In the genomic region with DNA sequence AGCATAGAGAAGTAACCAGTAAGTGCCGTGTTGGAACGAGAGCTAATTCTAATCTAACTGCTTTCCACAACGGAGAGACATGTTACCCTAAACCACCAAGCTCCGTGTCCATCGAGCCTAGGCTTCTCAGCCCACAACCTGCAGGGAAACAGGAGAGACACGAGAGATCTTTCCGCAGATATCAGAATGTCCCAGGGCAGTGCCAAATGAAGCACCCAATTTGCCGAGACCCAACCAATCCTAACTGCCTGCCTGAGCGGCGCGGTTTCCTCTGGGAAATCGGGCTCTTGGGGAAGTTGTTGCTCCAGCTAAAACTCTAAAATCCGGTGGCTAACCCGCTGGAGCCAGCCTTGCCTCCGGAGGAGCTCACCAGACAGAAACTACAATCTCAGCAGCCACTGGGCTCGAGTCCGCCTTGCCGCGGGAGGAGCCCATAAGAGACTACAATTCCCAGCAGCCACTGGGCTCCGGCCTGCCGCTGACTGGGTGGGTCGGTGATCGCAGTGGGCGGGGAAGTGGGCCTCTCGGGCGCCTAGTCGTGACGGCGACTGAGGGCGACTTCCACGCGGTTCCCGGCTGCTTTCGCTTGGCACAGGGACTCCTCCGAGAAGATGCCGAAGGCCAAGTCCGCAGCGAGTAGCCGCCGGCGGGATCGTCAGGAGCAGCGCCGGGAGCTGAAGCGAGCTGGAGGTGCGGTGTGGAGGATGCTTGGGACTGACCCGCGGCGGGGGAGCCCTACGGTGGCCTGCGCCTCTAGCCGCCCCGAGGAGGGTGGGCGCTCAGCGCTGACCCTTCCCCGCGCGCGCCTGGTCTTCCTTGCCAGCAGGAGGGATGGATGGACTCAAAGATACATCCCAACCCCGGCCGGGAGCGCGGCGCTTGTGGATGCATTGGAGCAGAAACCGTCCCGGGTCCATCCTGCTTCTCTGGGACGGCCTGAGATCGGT, we compare ENCODE assay signal across 7 mouse cellular contexts. TPM values are rescaled to one million over a fixed set of nuclear protein-coding genes. Genes with fewer than 3 reads are reported as not detected.
DNase-seq lines count a peak whose midpoint lies in the region; ATAC-seq lines count a peak whose summit lies in the region.

A gene (plus strand): TSS at position 534 of the 947 bp plus-strand sequence.

- DNase-seq in adrenal gland, adult 2 months = peak; percentile 98
- DNase-seq in embryo, embryonic 11.5 days (ENCODE audit: low read depth, low spot score) = peak; percentile 86
- peak; percentile 89 to 92 for DNase-seq in gastrocnemius, postnatal 36 days
- DNase-seq in left cerebral cortex, postnatal 25 days (ENCODE audit: low spot score in 2 of 2) = peak; percentile 97 to 98
- peak; percentile 95 for DNase-seq in midbrain, embryonic 10.5 days (ENCODE audit: low spot score)
- peak; percentile 90 for DNase-seq in right cerebral cortex, postnatal 4 days

- WGBS in intestine, embryonic 15.5 days = under 1% methylated on average over 68 of the region's 68 CpGs
- under 1% methylated on average over 68 of the region's 68 CpGs for WGBS in midbrain, embryonic 10.5 days

- H3K36me3 ChIP-seq in intestine, embryonic 15.5 days = no peaks in the 10 kb centered on the region
- peaks cover 30% of the 10 kb centered on the region for H3K36me3 ChIP-seq in midbrain, embryonic 10.5 days

- no peaks in the 10 kb centered on the region for H3K27me3 ChIP-seq in intestine, embryonic 15.5 days (replicated peaks)
- H3K27me3 ChIP-seq in midbrain, embryonic 10.5 days (ENCODE audit: low read depth, poor library complexity, severe bottlenecking) = no peaks in the 10 kb centered on the region

- peak within 1 kb of the TSS; percentile 86 for H3K4me3 ChIP-seq in intestine, embryonic 15.5 days (replicated peaks)
- H3K4me3 ChIP-seq in midbrain, embryonic 10.5 days = peak within 1 kb of the TSS; percentile 89

- peak; percentile 100 for ATAC-seq in intestine, embryonic 15.5 days

- intact Hi-C loops in gastrocnemius, postnatal 36 days (cut with DNase I) = no loop called here
- intact Hi-C loops in left cerebral cortex, postnatal 25 days (cut with DNase I) = no loop called here

- H3K4me2 ChIP-seq in intestine, embryonic 15.5 days (replicated peaks) = peak within 1 kb of the TSS; percentile 70

- peak within 1 kb of the TSS; percentile 84 for H3K9ac ChIP-seq in intestine, embryonic 15.5 days

- H3K27ac ChIP-seq in intestine, embryonic 15.5 days = peak within 1 kb of the TSS; percentile 75
- H3K27ac ChIP-seq in midbrain, embryonic 10.5 days (replicated peaks) = peak within 1 kb of the TSS; percentile 91

- H3K9me3 ChIP-seq in intestine, embryonic 15.5 days = no peaks in the 10 kb centered on the region
- H3K9me3 ChIP-seq in midbrain, embryonic 10.5 days (replicated peaks) = no peaks in the 10 kb centered on the region

- H3K4me1 ChIP-seq in intestine, embryonic 15.5 days (replicated peaks) = no peaks in the 10 kb centered on the region; the same call in 1 of the 2 replicates
- H3K4me1 ChIP-seq in midbrain, embryonic 10.5 days = peaks cover 17% of the 10 kb centered on the region

RNA-seq across cellular contexts. Expression of the gene that starts here (rescaled TPM):
- 10 to 100 TPM; 12.6 to 15.4 TPM for total RNA-seq in adrenal gland, adult 2 months (2021)
- 4.6 TPM in 2 replicates for polyA plus RNA-seq in adrenal gland, adult 2 months (2012; rRNA removed)
- 1 to 10 TPM; 5.7 to 6.5 TPM for total RNA-seq in gastrocnemius, postnatal 36 days (2021)
- 32.8 and 38.8 TPM in 2 replicates for polyA plus RNA-seq in intestine, embryonic 15.5 days (2015; fragmentation: Nextera tagmentation; extraction: Ambion mirVana)
- 10 to 100 TPM; 23.3 to 23.4 TPM for total RNA-seq in left cerebral cortex, postnatal 25 days (2021)
- 45.4 and 45.9 TPM in 2 replicates for polyA plus RNA-seq in midbrain, embryonic 10.5 days (2016; fragmentation: Nextera tagmentation; extraction: Ambion mirVana)

Comparison
In these comparisons a context has a peak if more than half of its experiments do, and no peak if none do; other contexts are left out.
1. Peak in every context shown above with its lines: DNase-seq, ATAC-seq, H3K4me3 ChIP-seq and H3K27ac ChIP-seq.